Mouse (Mus musculus) ovary, postnatal 36 days (tissue): ENCODE data around the gene Pax3.

Experiments
- DNase-seq: peaks from one replicate; pipeline ENCODE4 v3.0.0; 2022; ENCODE audit warnings: low spot score, mixed read lengths

The Pax3 gene

GRCm38 (mm10) chr1:78198319-78198940 lies 1.5 kb upstream of the Pax3 start:
- DNase-seq: no peak

DNA sequence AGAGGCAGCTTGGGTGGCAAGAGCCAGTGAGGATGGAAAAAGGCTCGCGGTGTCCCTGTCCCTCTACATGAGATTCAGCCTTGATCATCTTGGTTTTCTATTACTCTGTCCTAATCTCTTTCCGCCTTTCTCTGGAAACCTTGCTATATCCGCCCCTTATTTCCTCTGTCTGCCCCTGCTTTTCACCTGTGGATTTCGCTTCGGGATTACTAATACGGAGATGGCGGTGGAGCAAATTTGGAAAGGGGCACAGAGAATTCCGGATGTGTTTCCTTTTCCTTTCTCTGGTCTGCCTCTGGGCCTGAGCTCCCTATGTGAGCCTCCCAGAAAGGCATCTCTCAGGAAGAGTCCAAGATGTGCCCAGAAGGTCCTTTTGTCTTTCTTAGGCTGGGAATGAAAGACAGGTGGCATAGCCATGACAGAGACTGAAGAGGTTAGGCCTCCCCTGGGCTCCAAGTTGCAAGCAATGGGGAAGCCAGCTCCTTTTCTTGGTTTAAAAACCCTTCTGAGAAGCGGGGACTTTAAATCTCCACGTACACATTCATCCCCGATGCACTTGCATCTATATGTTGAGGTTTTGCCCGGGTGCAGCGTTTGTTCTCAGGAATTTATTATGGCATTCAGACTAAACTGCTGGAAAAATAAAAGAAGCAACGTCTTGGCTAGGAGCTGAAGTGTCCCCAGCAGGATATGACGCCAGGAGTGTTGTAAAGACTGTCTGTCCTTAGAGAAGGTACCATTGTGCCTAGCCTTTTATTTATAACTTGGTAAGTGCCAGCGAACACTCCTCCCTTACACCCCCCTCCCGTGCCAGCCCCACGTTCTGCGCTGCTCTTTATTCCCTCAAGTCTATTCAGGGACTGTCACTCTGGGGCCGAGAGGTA lies 659 bp upstream of the Pax3 start:
- no peak for DNase-seq

DNA sequence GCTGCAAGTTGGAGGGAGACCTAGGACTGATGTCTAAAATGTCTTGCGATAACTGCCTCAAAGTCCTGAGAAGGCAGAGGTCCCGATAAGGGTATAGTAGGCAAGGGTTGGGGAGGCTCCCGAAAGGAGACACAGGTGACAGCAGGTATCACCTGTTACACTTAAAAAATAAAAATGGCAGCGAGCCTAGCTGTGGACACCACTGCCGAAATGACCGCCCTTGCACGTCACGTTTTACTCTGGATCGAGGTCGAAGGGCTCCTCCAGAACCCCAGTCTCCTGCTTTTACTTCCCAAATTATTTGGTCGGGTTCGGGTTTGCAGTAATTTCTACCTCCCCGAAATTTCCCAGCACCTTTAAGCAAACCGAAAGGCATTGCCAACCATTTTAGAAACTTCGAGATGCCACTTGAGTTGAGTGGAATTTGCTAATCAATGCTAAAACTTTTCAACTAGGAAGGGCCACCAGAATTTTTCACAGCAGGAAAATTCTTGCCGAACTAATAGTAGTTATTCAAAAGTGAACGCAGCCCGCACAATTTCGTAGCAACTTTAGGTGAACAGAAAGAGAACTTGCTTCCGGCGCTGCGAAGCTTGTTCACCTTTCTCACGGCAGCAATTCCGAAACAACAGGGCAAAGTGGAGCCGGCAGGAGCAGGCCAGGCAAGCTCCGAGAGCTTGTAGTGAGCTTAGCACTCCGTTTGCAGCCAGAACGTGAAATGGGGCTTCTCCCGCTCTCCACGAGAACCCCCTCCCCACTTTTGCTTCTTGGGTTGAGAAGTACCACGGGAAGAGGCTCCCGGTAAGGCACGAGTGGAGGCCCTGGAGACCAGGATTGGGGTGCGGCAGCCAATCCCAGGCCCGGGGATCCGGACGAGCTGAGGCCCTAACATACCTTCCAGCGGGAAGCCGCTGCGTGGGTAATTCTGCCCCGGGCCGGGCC lies 892 bp downstream of the Pax3 start:
- DNase-seq: no peak

DNA sequence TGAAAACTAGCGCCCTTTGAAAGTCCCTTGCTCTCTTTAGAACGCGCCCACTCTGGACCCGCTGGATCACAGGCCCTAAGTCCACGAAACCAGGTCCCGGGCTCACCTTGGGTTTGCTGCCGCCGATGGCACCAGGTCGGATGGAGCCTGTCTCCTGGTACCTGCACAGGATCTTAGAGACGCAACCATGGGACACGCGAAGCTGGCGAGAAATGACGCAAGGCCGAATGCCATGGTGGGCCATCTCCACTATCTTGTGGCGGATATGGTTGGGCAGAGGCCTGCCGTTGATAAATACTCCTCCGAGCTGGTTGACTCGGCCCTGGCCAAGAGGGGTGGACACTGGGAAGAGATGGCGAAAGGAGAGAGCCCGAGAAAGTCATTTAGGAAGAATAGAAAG lies 1.8 kb downstream of the Pax3 start:
- DNase-seq: no peak

- no peak for DNase-seq
Measured at GRCm38 (mm10) chr1:78194381-78195047, 2.4 kb downstream of the Pax3 start.

GRCm38 (mm10) chr1:78193465-78193991 lies 3.4 kb downstream of the Pax3 start:
- no peak for DNase-seq

- no peak for DNase-seq
Measured at GRCm38 (mm10) chr1:78192746-78193464, 4.0 kb downstream of the Pax3 start.

GRCm38 (mm10) chr1:78192217-78192735 lies 4.7 kb downstream of the Pax3 start:
- DNase-seq: no peak

DNA sequence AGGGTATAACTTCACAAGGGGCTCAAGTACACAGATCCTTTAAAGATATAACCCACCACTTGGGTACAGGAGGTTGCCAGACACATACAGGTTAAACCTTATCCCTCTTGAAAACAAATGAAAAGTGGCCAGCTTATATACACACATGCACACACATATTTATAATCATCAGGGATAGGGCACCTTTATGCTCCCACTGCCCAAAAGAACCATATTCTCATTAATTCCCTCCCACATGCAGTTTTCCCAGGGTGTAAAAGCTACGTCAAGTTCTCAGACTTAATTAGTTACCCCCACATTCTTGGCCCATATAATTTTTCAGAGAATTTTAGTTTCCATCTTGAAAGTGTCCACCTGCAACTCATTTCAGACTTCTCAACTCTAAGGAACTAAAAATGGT lies 5.2 kb downstream of the Pax3 start:
- DNase-seq: no peak

- no peak for DNase-seq
Measured at GRCm38 (mm10) chr1:78191331-78191730, 5.6 kb downstream of the Pax3 start.

GRCm38 (mm10) chr1:78190386-78191111 lies 6.4 kb downstream of the Pax3 start:
- no peak for DNase-seq

DNA sequence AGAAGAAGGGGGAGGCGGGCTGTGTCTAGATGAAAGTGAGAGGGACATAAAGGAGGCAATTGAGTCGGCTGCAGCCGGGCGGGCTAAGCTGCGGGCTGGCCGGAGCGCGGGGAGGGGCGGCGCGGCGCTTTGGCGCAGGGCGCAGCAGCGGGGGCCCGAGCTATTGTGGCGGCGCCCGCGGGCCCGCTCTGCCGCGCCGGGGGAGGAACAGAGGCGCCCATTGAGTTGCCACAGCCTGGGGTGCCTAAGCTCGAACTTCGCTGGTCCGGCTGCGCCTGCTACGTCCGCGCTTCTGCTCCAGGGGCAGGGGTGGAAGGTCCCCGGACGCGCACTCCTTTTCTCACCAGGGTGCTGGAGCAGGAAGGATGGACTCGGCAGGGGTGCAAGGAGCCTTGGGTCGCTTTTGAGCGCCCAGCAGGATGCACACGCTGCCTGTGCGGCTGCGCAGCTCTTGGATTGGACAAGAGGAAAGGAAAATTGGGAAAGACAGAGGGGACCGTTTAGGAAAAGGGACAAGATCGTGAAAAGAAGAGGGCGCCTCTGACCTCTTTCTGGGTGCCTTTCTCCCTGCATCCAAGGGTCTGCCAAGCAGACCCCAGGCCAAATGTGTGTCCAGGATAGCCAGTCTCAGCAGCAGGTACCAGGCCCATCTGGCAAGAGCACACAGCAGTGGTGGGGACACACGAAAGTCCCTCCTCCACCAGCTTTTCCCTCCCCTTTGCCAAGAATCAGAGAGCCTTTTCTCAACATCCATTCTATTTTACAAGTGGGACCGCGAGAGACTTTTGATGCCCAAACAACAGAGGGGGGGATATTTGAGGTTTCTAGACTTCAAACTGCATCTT lies 7.2 kb downstream of the Pax3 start:
- no peak for DNase-seq

DNA sequence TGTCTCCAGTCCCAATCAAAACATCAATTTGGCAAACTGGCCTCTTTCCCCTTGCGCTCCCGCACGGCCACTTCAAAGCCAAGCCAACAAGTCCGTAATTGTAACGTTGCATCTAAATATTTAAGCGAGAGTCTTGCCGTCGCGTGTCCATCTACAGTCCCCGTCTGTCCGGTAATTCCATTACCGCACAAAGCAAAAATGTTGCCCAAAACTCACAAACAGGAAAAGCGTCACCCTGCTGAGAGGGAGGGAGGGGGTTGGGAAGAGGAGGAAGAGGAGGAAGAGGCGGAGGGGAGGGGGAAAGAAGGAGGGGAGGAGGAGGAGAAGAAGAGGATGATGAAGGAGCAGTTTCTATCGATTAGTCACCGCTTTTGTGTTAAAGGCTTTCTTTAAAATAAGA lies 7.9 kb downstream of the Pax3 start:
- DNase-seq: no peak

GRCm38 (mm10) chr1:78188299-78188698 lies 8.6 kb downstream of the Pax3 start:
- no peak for DNase-seq

GRCm38 (mm10) chr1:78187788-78188173 lies 9.2 kb downstream of the Pax3 start:
- no peak for DNase-seq

DNA sequence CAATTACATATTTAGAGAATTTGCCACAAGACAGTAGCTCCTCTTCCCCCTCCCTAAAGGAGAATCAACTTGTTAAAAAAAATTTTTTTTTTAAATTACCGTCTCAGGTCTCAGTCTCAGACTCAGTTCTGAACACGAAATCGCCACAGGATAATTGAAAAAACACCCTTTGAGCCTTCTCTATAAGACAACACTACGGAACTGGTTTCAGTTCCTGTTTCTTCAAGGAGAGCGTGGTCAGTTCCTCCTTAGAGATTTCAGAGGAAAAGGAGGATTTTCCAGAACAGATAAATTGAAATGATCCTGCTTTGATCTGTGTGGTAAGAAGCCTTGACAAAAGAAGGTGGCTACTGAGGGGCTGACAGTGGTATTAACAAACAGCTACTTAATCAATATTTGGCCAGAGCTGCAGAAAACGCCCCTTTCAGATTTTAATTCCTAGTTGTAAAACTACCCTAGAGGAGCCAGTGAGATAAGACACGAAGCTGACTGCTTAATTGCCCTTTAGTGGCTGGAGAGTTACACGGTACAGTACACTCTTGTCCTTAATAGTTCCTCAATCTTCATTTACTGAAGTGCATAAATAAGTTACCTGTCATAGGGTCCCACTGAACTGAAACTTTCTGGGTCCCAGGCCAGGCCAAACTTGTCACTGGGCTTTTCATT lies 9.7 kb downstream of the Pax3 start:
- DNase-seq: no peak

DNA sequence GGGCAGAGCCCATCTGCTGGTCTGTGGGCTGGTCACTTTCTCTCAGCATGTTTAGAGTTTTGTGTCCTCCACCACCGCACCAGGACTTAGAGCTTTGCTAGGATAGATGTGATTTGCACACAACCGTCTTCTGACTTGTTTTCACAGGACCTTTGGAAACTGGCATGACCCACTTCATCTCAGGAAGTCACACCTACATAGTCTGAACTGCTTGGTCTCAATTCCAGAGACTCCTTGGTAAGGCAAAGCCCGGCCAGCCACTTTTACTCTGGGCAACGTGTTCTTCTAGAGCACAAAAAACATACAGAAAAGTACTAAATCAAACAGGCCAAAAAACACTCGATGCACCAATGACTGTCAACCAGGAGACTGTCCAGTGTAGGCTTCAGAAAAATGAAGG lies 14.0 kb downstream of the Pax3 start:
- DNase-seq: no peak

GRCm38 (mm10) chr1:78181882-78182281 lies 15.1 kb downstream of the Pax3 start:
- no peak for DNase-seq

- DNase-seq: no peak
Measured at GRCm38 (mm10) chr1:78172334-78172733, 24.6 kb downstream of the Pax3 start.
